8 mouse cellular contexts compared by ENCODE assay signal in genomic region chr3:68870568-68870950, GRCm38 (mm10). TPM values are rescaled to one million over a fixed set of nuclear protein-coding genes. Genes with fewer than 3 reads are reported as not detected.
DNase-seq lines count a peak whose midpoint lies in the region; ATAC-seq and TF ChIP-seq lines count a peak whose summit lies in the region.

No protein-coding gene starts in this region.

- DNase-seq in heart, adult 11 months, result peak; percentile 87
- DNase-seq in heart, postnatal 36 days, result no peak
- no peak for DNase-seq in limb, embryonic 10.5 days (ENCODE audit: low spot score)
- no peak for DNase-seq in right cerebral cortex, postnatal 36 days (ENCODE audit: low spot score in 2 of 2)
- DNase-seq in spleen, postnatal 14 days (ENCODE audit: low spot score in 2 of 2), result no peak

- no peaks in the 10 kb centered on the region for H3K4me1 ChIP-seq in ES-Bruce4 (ENCODE audit: control insufficient read depth, insufficient read depth, low read length)
- peaks cover 13% of the 10 kb centered on the region for H3K4me1 ChIP-seq in forebrain, embryonic 16.5 days (replicated peaks; ENCODE audit: control insufficient read depth, insufficient read depth, low read length)
- H3K4me1 ChIP-seq in limb, embryonic 10.5 days, result peaks cover 22% of the 10 kb centered on the region
- H3K4me1 ChIP-seq in stomach, embryonic 15.5 days, result peaks cover 19% of the 10 kb centered on the region

- H3K4me3 ChIP-seq in ES-Bruce4 (ENCODE audit: low read depth, low read length), result peak overlapping the region; percentile 73
- H3K4me3 ChIP-seq in forebrain, embryonic 16.5 days (replicated peaks; ENCODE audit: low read length), result peak overlapping the region; percentile 78
- H3K4me3 ChIP-seq in limb, embryonic 10.5 days, result peak overlapping the region; percentile 72
- peak overlapping the region; percentile 58 for H3K4me3 ChIP-seq in stomach, embryonic 15.5 days (replicated peaks)

- no peak for TF ChIP-seq EP300 in ES-Bruce4 (IDR thresholded peaks at IDR 0.05; ENCODE audit: insufficient read depth, low read depth, low read length)

- ATAC-seq in forebrain, embryonic 16.5 days, result peak; percentile 7
- ATAC-seq in stomach, embryonic 15.5 days (ENCODE audit: insufficient read depth, low FRiP score, low read depth), result no peak

- no peak overlapping the region for H3K27ac ChIP-seq in ES-Bruce4 (ENCODE audit: insufficient read depth, low read length)
- H3K27ac ChIP-seq in forebrain, embryonic 16.5 days (ENCODE audit: low read length), result no peak overlapping the region
- H3K27ac ChIP-seq in limb, embryonic 10.5 days, result peak overlapping the region; percentile 82; the same call in 1 of the 2 replicates
- no peak overlapping the region for H3K27ac ChIP-seq in stomach, embryonic 15.5 days

- no peak for TF ChIP-seq POLR2A in ES-Bruce4 (IDR thresholded peaks at IDR 0.05; ENCODE audit: insufficient read depth, low read length)

- no peaks in the 10 kb centered on the region for H3K9me3 ChIP-seq in ES-Bruce4 (replicated peaks; ENCODE audit: control insufficient read depth, insufficient read depth, low read length, poor library complexity, severe bottlenecking)
- no peaks in the 10 kb centered on the region for H3K9me3 ChIP-seq in forebrain, embryonic 16.5 days (ENCODE audit: control insufficient read depth, low read length)
- no peaks in the 10 kb centered on the region for H3K9me3 ChIP-seq in limb, embryonic 10.5 days (replicated peaks)
- H3K9me3 ChIP-seq in stomach, embryonic 15.5 days, result no peaks in the 10 kb centered on the region

- H3K9ac ChIP-seq in ES-Bruce4 (ENCODE audit: low read depth, poor library complexity, severe bottlenecking), result peak overlapping the region; percentile 71; the same call in 1 of the 2 replicates
- H3K9ac ChIP-seq in forebrain, embryonic 16.5 days (replicated peaks; ENCODE audit: low read depth, low read length), result peak overlapping the region; percentile 78
- no peak overlapping the region for H3K9ac ChIP-seq in stomach, embryonic 15.5 days

- H3K36me3 ChIP-seq in ES-Bruce4 (ENCODE audit: control insufficient read depth, insufficient read depth, low read length, poor library complexity, severe bottlenecking), result no peaks in the 10 kb centered on the region
- no peaks in the 10 kb centered on the region for H3K36me3 ChIP-seq in forebrain, embryonic 16.5 days (ENCODE audit: control insufficient read depth, insufficient read depth)
- H3K36me3 ChIP-seq in limb, embryonic 10.5 days, result no peaks in the 10 kb centered on the region
- no peaks in the 10 kb centered on the region for H3K36me3 ChIP-seq in stomach, embryonic 15.5 days

- no peak for TF ChIP-seq CTCF in ES-Bruce4 (IDR thresholded peaks at IDR 0.05; ENCODE audit: low read depth, low read length)

- 3% methylated on average over 12 of the region's 15 CpGs for WGBS in forebrain, embryonic 16.5 days
- WGBS in limb, embryonic 10.5 days, result 3% methylated on average over 15 of the region's 15 CpGs
- 5% methylated on average over 15 of the region's 15 CpGs for WGBS in stomach, embryonic 15.5 days

- H3K27me3 ChIP-seq in ES-Bruce4 (ENCODE audit: control insufficient read depth, insufficient read depth, low read length, poor library complexity, severe bottlenecking), result peaks cover 9% of the 10 kb centered on the region
- no peaks in the 10 kb centered on the region for H3K27me3 ChIP-seq in forebrain, embryonic 16.5 days (replicated peaks; ENCODE audit: control insufficient read depth, insufficient read depth, low read length)
- peaks cover 58% of the 10 kb centered on the region for H3K27me3 ChIP-seq in limb, embryonic 10.5 days (ENCODE audit: low read depth, poor library complexity, severe bottlenecking)
- H3K27me3 ChIP-seq in stomach, embryonic 15.5 days (replicated peaks), result peaks cover 39% of the 10 kb centered on the region

- intact Hi-C loops in heart, postnatal 36 days (cut with DNase I), result no loop called here

- peak overlapping the region; percentile 96 for H3K4me2 ChIP-seq in forebrain, embryonic 16.5 days (ENCODE audit: low read length)
- peak overlapping the region; percentile 100 for H3K4me2 ChIP-seq in stomach, embryonic 15.5 days

RNA-seq across cellular contexts. Expression of gene 1110032F04Rik, which starts 1.2 kb away (rescaled TPM):
- 1 to 10 TPM in 1 of 2 experiments, under 1 TPM in 1; 0.65 to 1.2 TPM for total RNA-seq in heart, postnatal 36 days (2021)
- polyA plus RNA-seq in ES-Bruce4 (2011; ENCODE audit: insufficient read depth, insufficient read length, low read depth, missing spikeins), result 0.26 and 0.31 TPM in 2 replicates
- 3.1 and 3.8 TPM in 2 replicates for polyA plus RNA-seq in forebrain, embryonic 16.5 days (2015; fragmentation: Nextera tagmentation; extraction: Ambion mirVana)
- 0.54 and 0.59 TPM in 2 replicates for polyA plus RNA-seq in limb, embryonic 10.5 days (2016; fragmentation: Nextera tagmentation; extraction: Ambion mirVana)
- polyA plus RNA-seq in stomach, embryonic 15.5 days (2015; fragmentation: Nextera tagmentation; extraction: Ambion mirVana), result 0.42 and 0.57 TPM in 2 replicates
